Mouse (Mus musculus) adrenal gland, postnatal 36 days (tissue): Measurements from ENCODE around the gene Zfp653. TPM values are rescaled to one million over a fixed set of nuclear protein-coding genes. Genes with fewer than 3 reads are reported as not detected.

ENCODE experiments used
- DNase-seq, 2 experiments: peaks; one replicate each; pipeline ENCODE4 v3.0.0; 2021; ENCODE audit warnings: mixed read lengths in 1 of 2
- total RNA-seq, 2 experiments: library from RNA; stranded (reverse); gene quantifications; 2 replicates each; pipeline ENCODE4 v1.2.3; 2021

The Zfp653 gene
- total RNA-seq, 2 experiments from 2014 or later = 10.2 to 10.3 TPM

- no peak for DNase-seq
Observed at GRCm38 (mm10) chr9:22069881-22070553, 1.2 kb downstream of the Zfp653 start.

- DNase-seq = no peak
Observed at GRCm38 (mm10) chr9:22067195-22067594, 4.0 kb downstream of the Zfp653 start.

GRCm38 (mm10) chr9:22066433-22066832 lies 4.7 kb downstream of the Zfp653 start:
- DNase-seq = peak; percentile 73 to 82

- no peak for DNase-seq
Observed at GRCm38 (mm10) chr9:22065642-22066041, 5.5 kb downstream of the Zfp653 start.

GRCm38 (mm10) chr9:22064341-22064740 lies 6.8 kb downstream of the Zfp653 start:
- no peak for DNase-seq

- DNase-seq = no peak
Observed at GRCm38 (mm10) chr9:22061339-22061738, 9.8 kb downstream of the Zfp653 start.

GRCm38 (mm10) chr9:22058011-22058424 lies 13.2 kb downstream of the Zfp653 start:
- peak in 1 of 2 experiments; percentile 33 for DNase-seq

GRCm38 (mm10) chr9:22057031-22057517 lies 14.1 kb downstream of the Zfp653 start:
- no peak for DNase-seq

- no peak for DNase-seq
Observed at GRCm38 (mm10) chr9:22056303-22056910, 14.8 kb downstream of the Zfp653 start.

- no peak for DNase-seq
Observed at GRCm38 (mm10) chr9:22055713-22056112, 15.5 kb downstream of the Zfp653 start.

- peak; percentile 83 to 84 for DNase-seq
Observed at GRCm38 (mm10) chr9:22054411-22055076, 16.6 kb downstream of the Zfp653 start.

GRCm38 (mm10) chr9:22053657-22054056 lies 17.5 kb downstream of the Zfp653 start:
- DNase-seq = no peak

GRCm38 (mm10) chr9:22051958-22052254 lies 19.3 kb downstream of the Zfp653 start, which contains the start of gene Elavl3:
Gene Elavl3 (minus strand): TSS chr9:22052023.
- peak; percentile 24 to 40 for DNase-seq

GRCm38 (mm10) chr9:22051161-22051957 lies 19.8 kb downstream of the Zfp653 start:
- DNase-seq = no peak

GRCm38 (mm10) chr9:22050351-22050889 lies 20.8 kb downstream of the Zfp653 start:
- peak; percentile 74 to 77 for DNase-seq

- no peak for DNase-seq
Observed at GRCm38 (mm10) chr9:22049721-22050270, 21.4 kb downstream of the Zfp653 start.

GRCm38 (mm10) chr9:22049315-22049714 lies 21.9 kb downstream of the Zfp653 start:
- no peak for DNase-seq

GRCm38 (mm10) chr9:22047329-22047728 lies 23.8 kb downstream of the Zfp653 start:
- no peak for DNase-seq

- no peak for DNase-seq
Observed at GRCm38 (mm10) chr9:22041832-22042231, 29.3 kb downstream of the Zfp653 start.

- peak in 1 of 2 experiments; percentile 25 for DNase-seq
Observed at GRCm38 (mm10) chr9:22037826-22038225, 33.4 kb downstream of the Zfp653 start.

GRCm38 (mm10) chr9:22035300-22036044 lies 35.7 kb downstream of the Zfp653 start:
- DNase-seq = no peak
